Mouse (Mus musculus): ENCODE measurements around the gene Lfng. TPM values are rescaled to one million over a fixed set of nuclear protein-coding genes. Genes with fewer than 3 reads are reported as not detected.

Gene Lfng
- 10.8 and 11.5 TPM in 2 replicates for polyA plus RNA-seq (2012; rRNA removed)

DNA sequence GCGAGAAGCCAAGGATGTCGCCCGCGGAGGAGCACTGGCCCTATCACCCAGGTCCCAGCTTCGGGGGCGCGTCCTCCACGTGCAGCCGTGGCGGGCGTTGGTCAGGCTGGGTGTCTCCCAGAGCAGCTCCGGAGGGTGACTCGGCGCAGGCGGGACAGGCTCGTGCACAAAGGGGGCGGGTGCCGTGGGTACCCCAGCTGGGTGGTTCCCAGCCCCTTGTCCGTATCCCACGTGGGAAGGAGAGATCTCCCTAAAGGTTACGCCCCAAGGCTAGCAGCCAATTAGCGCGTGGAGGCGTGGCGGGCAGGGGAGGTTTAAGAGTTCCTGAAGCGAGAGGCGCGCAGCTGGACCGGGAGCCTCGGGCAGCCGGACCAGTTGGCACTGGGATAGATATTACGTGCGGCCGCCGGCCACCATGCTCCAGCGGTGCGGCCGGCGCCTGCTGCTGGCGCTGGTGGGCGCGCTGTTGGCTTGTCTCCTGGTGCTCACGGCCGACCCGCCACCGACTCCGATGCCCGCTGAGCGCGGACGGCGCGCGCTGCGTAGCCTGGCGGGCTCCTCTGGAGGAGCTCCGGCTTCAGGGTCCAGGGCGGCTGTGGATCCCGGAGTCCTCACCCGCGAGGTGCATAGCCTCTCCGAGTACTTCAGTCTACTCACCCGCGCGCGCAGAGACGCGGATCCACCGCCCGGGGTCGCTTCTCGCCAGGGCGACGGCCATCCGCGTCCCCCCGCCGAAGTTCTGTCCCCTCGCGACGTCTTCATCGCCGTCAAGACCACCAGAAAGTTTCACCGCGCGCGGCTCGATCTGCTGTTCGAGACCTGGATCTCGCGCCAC is at the start of gene Lfng:
Gene Lfng (plus strand): TSS at position 320 of the 835 bp plus-strand sequence.

DNA sequence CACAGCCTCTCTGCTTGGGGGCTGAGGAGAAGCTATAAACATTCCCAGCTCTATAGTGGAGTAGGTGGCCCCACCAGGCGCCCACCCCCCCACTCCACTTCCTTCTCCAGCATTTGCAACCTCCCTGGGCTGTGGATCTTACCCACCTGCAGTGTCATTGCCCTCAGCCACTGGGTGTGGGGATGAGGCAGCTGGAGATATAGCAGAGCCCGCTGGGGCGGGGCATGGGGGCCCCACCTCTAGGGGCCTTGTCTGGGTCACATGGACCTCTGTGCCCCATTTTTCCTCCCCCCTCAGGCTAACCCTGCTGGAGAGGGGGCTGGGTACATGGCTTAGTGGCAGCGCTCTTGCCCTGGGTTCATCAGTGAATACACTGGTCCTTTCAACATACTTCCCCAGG is 42.2 kb upstream of the Lfng start, which contains the start of gene Grifin:
Gene Grifin (minus strand): TSS at position 176 of the 400 bp plus-strand sequence.

GRCm38 (mm10) chr5:140648519-140649100 is 41.5 kb downstream of the Lfng start, which contains the start of gene Ttyh3:
Gene Ttyh3 (minus strand): TSS chr5:140649031.

Other genes with a start within 250 kb of the Lfng start
- gene Snx8, start 218.1 kb upstream of the Lfng start, polyA plus RNA-seq (2012; rRNA removed): 9.9 and 10.0 TPM in 2 replicates
- gene Eif3b, start 188.0 kb upstream of the Lfng start, polyA plus RNA-seq (2012; rRNA removed): 45.4 and 50.0 TPM in 2 replicates
- gene Gm4869, start 161.7 kb upstream of the Lfng start, polyA plus RNA-seq (2012; rRNA removed): 0.01 TPM in 2 replicates
- gene Chst12, start 101.8 kb upstream of the Lfng start, polyA plus RNA-seq (2012; rRNA removed): 5.0 and 6.5 TPM in 2 replicates
- 0.11 and 0.39 TPM in 2 replicates for gene Grifin, start 42.2 kb upstream of the Lfng start, polyA plus RNA-seq (2012; rRNA removed)
- 6.1 and 7.6 TPM in 2 replicates for gene Ttyh3, start 41.7 kb downstream of the Lfng start, polyA plus RNA-seq (2012; rRNA removed)
- 4.4 and 6.1 TPM in 2 replicates for gene Iqce, start 95.1 kb downstream of the Lfng start, polyA plus RNA-seq (2012; rRNA removed)
- gene Brat1, start 97.7 kb downstream of the Lfng start, polyA plus RNA-seq (2012; rRNA removed): 5.1 and 5.8 TPM in 2 replicates
- gene Amz1, start 116.8 kb downstream of the Lfng start, polyA plus RNA-seq (2012; rRNA removed): 1.1 and 1.2 TPM in 2 replicates
- 13.3 and 14.3 TPM in 2 replicates for gene Gna12, start 223.1 kb downstream of the Lfng start, polyA plus RNA-seq (2012; rRNA removed)